15 mouse cellular contexts compared by ENCODE assay signal in genomic region chr4:142254088-142254487, GRCm38 (mm10). TPM values are rescaled to one million over a fixed set of nuclear protein-coding genes. Genes with fewer than 3 reads are reported as not detected.
DNase-seq lines count a peak whose midpoint lies in the region; ATAC-seq and TF ChIP-seq lines count a peak whose summit lies in the region.
"Had no signal": no experiment of that assay in that cellular context is flagged by ENCODE, and none has a peak within 500 bp of the region (broad histone marks: within the 10 kb centered on the region; RNA-seq: fewer than 3 reads in every experiment).

No protein-coding gene starts in this region.

- TF ChIP-seq CTCF in liver, adult 2 months (IDR thresholded peaks at IDR 0.05; ENCODE audit: low read depth, low read length), result peak; percentile 24; the same call in 1 of the 2 replicates
- TF ChIP-seq CTCF in CH12.LX (conservative IDR thresholded peaks at IDR 0.05 in 1 of 2, IDR thresholded peaks at IDR 0.05 in 1 of 2; ENCODE audit: low read depth in 2 of 2, low read length in 2 of 2), result peak in 1 of 2 experiments; percentile 33; a peak in 2 of 4 replicates

- dilution Hi-C loops in CH12.LX (cut with MboI; ENCODE audit: extremely low pct_ligation_motif_present, extremely low pct_unique_long_range_greater_than_20kb, low sequenced_read_pairs), result no loop called here

- H3K27ac ChIP-seq in forebrain, embryonic 11.5 days (ENCODE audit: low read depth, low read length), result no peak overlapping the region
- no peak overlapping the region for H3K27ac ChIP-seq in forebrain, embryonic 10.5 days
- no peak overlapping the region for H3K27ac ChIP-seq in liver, adult 2 months (replicated peaks; ENCODE audit: insufficient read depth, low read depth, low read length)
- H3K27ac ChIP-seq in liver, embryonic 12.5 days, result no peak overlapping the region
- H3K27ac ChIP-seq in CH12.LX (ENCODE audit: insufficient read depth, low read depth), result no peak overlapping the region
- H3K27ac ChIP-seq: embryonic facial prominence, embryonic 15.5 days; heart, embryonic 13.5 days; liver, embryonic 15.5 days had no signal

- H3K4me1 ChIP-seq in forebrain, embryonic 11.5 days (replicated peaks; ENCODE audit: control insufficient read depth, insufficient read depth, low read length), result no peaks in the 10 kb centered on the region
- peaks cover 20% of the 10 kb centered on the region for H3K4me1 ChIP-seq in forebrain, embryonic 10.5 days
- H3K4me1 ChIP-seq in liver, adult 2 months (ENCODE audit: control insufficient read depth, insufficient read depth, low read length), result no peaks in the 10 kb centered on the region
- H3K4me1 ChIP-seq in liver, embryonic 12.5 days, result no peaks in the 10 kb centered on the region
- peaks cover 0 to 8% of the 10 kb centered on the region in 2 experiments; a peak in 3 of 4 replicates for H3K4me1 ChIP-seq in CH12.LX (ENCODE audit: control insufficient read depth in 1 of 2, insufficient read depth in 2 of 2)
- H3K4me1 ChIP-seq: liver, embryonic 15.5 days had no signal

- H3K27me3 ChIP-seq in forebrain, embryonic 11.5 days (ENCODE audit: control insufficient read depth, insufficient read depth, low read length), result no peaks in the 10 kb centered on the region
- H3K27me3 ChIP-seq in forebrain, embryonic 10.5 days (ENCODE audit: poor library complexity, severe bottlenecking), result no peaks in the 10 kb centered on the region
- no peaks in the 10 kb centered on the region for H3K27me3 ChIP-seq in liver, adult 2 months (ENCODE audit: control insufficient read depth, insufficient read depth, low read length)
- H3K27me3 ChIP-seq in liver, embryonic 12.5 days (replicated peaks), result no peaks in the 10 kb centered on the region
- peaks cover 17% of the 10 kb centered on the region for H3K27me3 ChIP-seq in CH12.LX (replicated peaks)
- H3K27me3 ChIP-seq: embryonic facial prominence, embryonic 15.5 days; heart, embryonic 13.5 days; liver, embryonic 15.5 days had no signal

- no peaks in the 10 kb centered on the region for H3K79me2 ChIP-seq in liver, adult 2 months (ENCODE audit: control insufficient read depth, insufficient read depth, low read length)
- H3K79me2 ChIP-seq in CH12.LX (replicated peaks; ENCODE audit: control insufficient read depth, extremely low read depth, insufficient read depth, poor library complexity, severe bottlenecking), result no peaks in the 10 kb centered on the region

- in situ Hi-C loops in CH12.LX (cut with MboI; ENCODE audit: low pct_ligation_motif_present, low pct_unique_long_range_greater_than_20kb, low sequenced_read_pairs), result loop anchor here (25.0 kb wide), 1 partner anchor 758 kb away; no protein-coding TSS in a partner anchor

- no peak for TF ChIP-seq POLR2A in liver, adult 2 months (IDR thresholded peaks at IDR 0.05; ENCODE audit: extremely low read depth, insufficient read depth, low read length)
- TF ChIP-seq POLR2A in CH12.LX (IDR thresholded peaks at IDR 0.05; ENCODE audit: low read depth, low read length), result no peak

- DNase-seq in forebrain, embryonic 11.5 days (ENCODE audit: low spot score), result peak; percentile 68
- no peak for DNase-seq in forebrain, embryonic 10.5 days (ENCODE audit: extremely low spot score, low spot score)
- no peak for DNase-seq in liver, adult 2 months (ENCODE audit: extremely low read depth, low read depth, low spot score)
- no peak for DNase-seq in CH12.LX (ENCODE audit: extremely low read depth)
- DNase-seq in c-Kit-negative CD71-positive TER-119-positive erythroid progenitor cells, embryonic 14.5 days (ENCODE audit: low read depth, low spot score), result peak; percentile 3
- DNase-seq in heart, adult 8-10 months (ENCODE audit: low spot score), result no peak
- DNase-seq: adrenal gland, postnatal 25 days; cerebellum, adult 18-20 months; thymus, postnatal 14 days had no signal

- no peak for ATAC-seq in forebrain, embryonic 11.5 days (replicated peaks; ENCODE audit: low FRiP score)
- no peak for ATAC-seq in liver, embryonic 12.5 days
- ATAC-seq in inflammation-experienced regulatory T-cells, adult 6 months, result no peak

- no peak for TF ChIP-seq EP300 in CH12.LX (IDR thresholded peaks at IDR 0.05; ENCODE audit: low read length)

- no peaks in the 10 kb centered on the region for H3K36me3 ChIP-seq in forebrain, embryonic 11.5 days (ENCODE audit: control insufficient read depth, insufficient read depth, low read length)
- H3K36me3 ChIP-seq in forebrain, embryonic 10.5 days (replicated peaks), result no peaks in the 10 kb centered on the region
- no peaks in the 10 kb centered on the region for H3K36me3 ChIP-seq in liver, adult 2 months (ENCODE audit: control insufficient read depth, insufficient read depth, low read length)
- no peaks in the 10 kb centered on the region for H3K36me3 ChIP-seq in liver, embryonic 12.5 days
- no peaks in the 10 kb centered on the region for H3K36me3 ChIP-seq in CH12.LX (replicated peaks in 1 of 2; ENCODE audit: control insufficient read depth in 1 of 2, insufficient read depth in 1 of 2, low read length in 1 of 2)
- H3K36me3 ChIP-seq: embryonic facial prominence, embryonic 15.5 days; heart, embryonic 13.5 days; liver, embryonic 15.5 days had no signal

- TF ChIP-seq RAD21 in CH12.LX (IDR thresholded peaks at IDR 0.05; ENCODE audit: low read depth, low read length), result peak; percentile 15

- 66% methylated on average over 6 of the region's 6 CpGs for WGBS in forebrain, embryonic 11.5 days
- 69% methylated on average over 6 of the region's 6 CpGs for WGBS in forebrain, embryonic 10.5 days
- 83% methylated on average over 6 of the region's 6 CpGs for WGBS in liver, adult 2 months
- 50% methylated on average over 6 of the region's 6 CpGs for WGBS in liver, embryonic 12.5 days (ENCODE audit: insufficient replicate concordance)

- no peak overlapping the region for H3K9ac ChIP-seq in forebrain, embryonic 11.5 days (ENCODE audit: low read length)
- no peak overlapping the region for H3K9ac ChIP-seq in liver, adult 2 months (ENCODE audit: low read depth, low read length)
- H3K9ac ChIP-seq in liver, embryonic 12.5 days, result no peak overlapping the region
- H3K9ac ChIP-seq in CH12.LX (ENCODE audit: insufficient read depth, low read depth), result no peak overlapping the region
- H3K9ac ChIP-seq: embryonic facial prominence, embryonic 15.5 days; heart, embryonic 13.5 days; liver, embryonic 15.5 days had no signal

- H3K4me3 ChIP-seq in forebrain, embryonic 11.5 days (ENCODE audit: low read depth, low read length), result no peak overlapping the region
- H3K4me3 ChIP-seq in forebrain, embryonic 10.5 days, result no peak overlapping the region
- no peak overlapping the region for H3K4me3 ChIP-seq in liver, adult 2 months (ENCODE audit: insufficient read depth, low read depth, low read length)
- no peak overlapping the region for H3K4me3 ChIP-seq in liver, embryonic 12.5 days
- no peak overlapping the region for H3K4me3 ChIP-seq in CH12.LX (replicated peaks in 1 of 3; ENCODE audit: low read depth in 2 of 3, low read length in 2 of 3, poor library complexity in 1 of 3)
- H3K4me3 ChIP-seq: embryonic facial prominence, embryonic 15.5 days; heart, embryonic 13.5 days; liver, embryonic 15.5 days had no signal

- H3K4me2 ChIP-seq in forebrain, embryonic 11.5 days (ENCODE audit: low read depth, low read length, severe bottlenecking), result no peak overlapping the region
- no peak overlapping the region for H3K4me2 ChIP-seq in liver, embryonic 12.5 days
- H3K4me2 ChIP-seq in CH12.LX (ENCODE audit: insufficient read depth, low read depth, poor library complexity, severe bottlenecking), result no peak overlapping the region
- H3K4me2 ChIP-seq: embryonic facial prominence, embryonic 15.5 days; heart, embryonic 13.5 days; liver, embryonic 15.5 days had no signal

- no peaks in the 10 kb centered on the region; the same call in 1 of the 2 replicates for H3K9me3 ChIP-seq in forebrain, embryonic 11.5 days (ENCODE audit: control insufficient read depth, low read length)
- H3K9me3 ChIP-seq in forebrain, embryonic 10.5 days, result no peaks in the 10 kb centered on the region
- no peaks in the 10 kb centered on the region for H3K9me3 ChIP-seq in liver, embryonic 12.5 days (replicated peaks)
- H3K9me3 ChIP-seq in CH12.LX (replicated peaks; ENCODE audit: low read length), result peaks cover 3% of the 10 kb centered on the region
- H3K9me3 ChIP-seq: embryonic facial prominence, embryonic 15.5 days; heart, embryonic 13.5 days; liver, embryonic 15.5 days had no signal

TF ChIP-seq in CH12.LX, 34 proteins besides CTCF, POLR2A, EP300 and RAD21:
- TF ChIP-seq HCFC1 (IDR thresholded peaks at IDR 0.05; ENCODE audit: low read depth, low read length), result no peak
- TF ChIP-seq IRF4 (IDR thresholded peaks at IDR 0.05; ENCODE audit: low read depth, low read length), result no peak
- no peak for TF ChIP-seq UBTF (IDR thresholded peaks at IDR 0.05; ENCODE audit: low read depth, low read length)
- no peak for TF ChIP-seq JUND (conservative IDR thresholded peaks at IDR 0.05; ENCODE audit: low read depth, low read length)
- TF ChIP-seq ZMIZ1 (IDR thresholded peaks at IDR 0.05; ENCODE audit: low read depth, low read length), result no peak
- TF ChIP-seq NRF1 (IDR thresholded peaks at IDR 0.05; ENCODE audit: low read depth, low read length), result no peak
- TF ChIP-seq ZNF384 (IDR thresholded peaks at IDR 0.05; ENCODE audit: low read depth, low read length), result no peak
- no peak for TF ChIP-seq USF1 (IDR thresholded peaks at IDR 0.05; ENCODE audit: low read depth, low read length)
- TF ChIP-seq SMC3 (IDR thresholded peaks at IDR 0.05; ENCODE audit: low read depth, low read length), result no peak
- TF ChIP-seq MXI1 (IDR thresholded peaks at IDR 0.05; ENCODE audit: low read depth, low read length), result no peak
- TF ChIP-seq TCF12 (IDR thresholded peaks at IDR 0.05; ENCODE audit: low read depth, low read length), result no peak
- TF ChIP-seq SIN3A (IDR thresholded peaks at IDR 0.05; ENCODE audit: low read length), result no peak
- no peak for TF ChIP-seq ELF1 (IDR thresholded peaks at IDR 0.05; ENCODE audit: low read depth, low read length)
- TF ChIP-seq PAX5 (IDR thresholded peaks at IDR 0.05; ENCODE audit: low read length), result no peak
- TF ChIP-seq NELFE (IDR thresholded peaks at IDR 0.05; ENCODE audit: low read depth, low read length), result no peak

RNA-seq across cellular contexts. Expression of gene Kazn, which starts 14.9 kb away (rescaled TPM):
- 17.3 and 18.1 TPM in 2 replicates for polyA plus RNA-seq in forebrain, embryonic 11.5 days (2014; fragmentation: Nextera tagmentation; extraction: Ambion mirVana)
- 11.4 and 11.8 TPM in 2 replicates for polyA plus RNA-seq in forebrain, embryonic 10.5 days (2016; fragmentation: Nextera tagmentation; extraction: Ambion mirVana)
- total RNA-seq in liver, adult 2 months (2014; rRNA removed), result 0.37 and 0.54 TPM in 2 replicates
- 0.91 and 1.3 TPM in 2 replicates for polyA plus RNA-seq in liver, adult 2 months (2012; rRNA removed)
- polyA plus RNA-seq in liver, embryonic 12.5 days (2016; fragmentation: Nextera tagmentation; extraction: Ambion mirVana), result 2.1 and 2.8 TPM in 2 replicates
- total RNA-seq in CH12.LX (2012; rRNA removed) (3.7 and 4.2 TPM in 2 replicates), CH12.LX (2014; rRNA removed) (1.3 and 2.0 TPM in 2 replicates)
- 9.4 and 9.7 TPM in 2 replicates for polyA plus RNA-seq in CH12.LX (2012; ENCODE audit: insufficient read length, low read depth)
- not detected for polyA plus RNA-seq in inflammation-experienced regulatory T-cells, adult 6 months (2017; shearing (Covaris generic))
- 1 to 10 TPM; 2.9 to 4.0 (median 3.5) TPM for total RNA-seq in heart, adult 8-10 months (2022)
- polyA plus RNA-seq: C2C12 had no signal

Comparison
In these comparisons a context has a peak if more than half of its experiments do, and no peak if none do; other contexts are left out.
1. DNase-seq: peak in forebrain, embryonic 11.5 days (single experiment) and c-Kit-negative CD71-positive TER-119-positive erythroid progenitor cells, embryonic 14.5 days (single experiment); none in forebrain, embryonic 10.5 days (single experiment), liver, adult 2 months (single experiment), CH12.LX (single experiment) and heart, adult 8-10 months (single experiment).